ENCODE assay signal across 22 mouse cellular contexts in the genomic region with DNA sequence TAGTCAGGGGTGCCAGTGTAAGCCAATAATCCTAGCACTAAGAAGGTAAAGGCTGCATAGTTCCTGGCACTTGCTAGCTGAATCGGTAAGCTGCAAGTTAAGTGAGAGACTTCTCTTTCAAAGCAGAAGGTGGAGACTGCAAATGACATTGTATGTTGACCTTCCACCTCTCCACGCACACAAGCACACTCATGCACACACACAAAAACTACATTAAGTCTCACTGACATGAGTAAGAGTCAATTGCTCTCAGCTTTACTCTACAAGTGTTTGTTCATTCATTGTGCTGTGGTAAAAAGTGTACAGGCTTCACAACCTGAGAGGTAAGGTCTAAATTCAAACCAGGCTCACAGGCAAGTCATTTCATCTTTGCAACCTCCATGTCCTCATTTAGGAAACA.
"Had no signal": no experiment of that assay in that cellular context is flagged by ENCODE, and none has a peak within 500 bp of the region (broad histone marks: within the 10 kb centered on the region; RNA-seq: fewer than 3 reads in every experiment).

No protein-coding gene starts in this region.

- H3K4me1 ChIP-seq: heart, embryonic 10.5 days; kidney, embryonic 15.5 days had no signal

- H3K27me3 ChIP-seq: heart, embryonic 12.5 days; hindbrain, embryonic 13.5 days; hindbrain, embryonic 15.5 days; kidney, embryonic 15.5 days; limb, embryonic 13.5 days; limb, embryonic 15.5 days had no signal

- DNase-seq: gastrocnemius, postnatal 14 days; gastrocnemius, postnatal 36 days; heart, adult 18-20 months; heart, postnatal 10 days; kidney, adult 11 months; kidney, adult 2 months; kidney, adult 9 months; kidney, postnatal 14 days; kidney, postnatal 36 days; layer of hippocampus, adult 9-11 months; layer of hippocampus, postnatal 36 days; left cerebral cortex, postnatal 4 days had no signal

- H3K9ac ChIP-seq: heart, embryonic 12.5 days; hindbrain, embryonic 13.5 days; hindbrain, embryonic 15.5 days; kidney, embryonic 15.5 days; limb, embryonic 13.5 days; limb, embryonic 15.5 days had no signal

- ATAC-seq: hindbrain, postnatal 0 days; intestine, embryonic 16.5 days had no signal

- H3K9me3 ChIP-seq: heart, embryonic 10.5 days; heart, embryonic 12.5 days; hindbrain, embryonic 13.5 days; hindbrain, embryonic 15.5 days; kidney, embryonic 15.5 days; limb, embryonic 13.5 days; limb, embryonic 15.5 days had no signal

- H3K4me3 ChIP-seq: heart, embryonic 10.5 days; heart, embryonic 12.5 days; hindbrain, embryonic 13.5 days; hindbrain, embryonic 15.5 days; kidney, embryonic 15.5 days; limb, embryonic 13.5 days; limb, embryonic 15.5 days had no signal

- H3K36me3 ChIP-seq: hindbrain, embryonic 15.5 days; limb, embryonic 15.5 days had no signal

- H3K4me2 ChIP-seq: heart, embryonic 12.5 days; hindbrain, embryonic 13.5 days; hindbrain, embryonic 15.5 days; kidney, embryonic 15.5 days; limb, embryonic 13.5 days; limb, embryonic 15.5 days had no signal

- H3K27ac ChIP-seq: heart, embryonic 10.5 days; hindbrain, embryonic 13.5 days; hindbrain, embryonic 15.5 days; hindbrain, postnatal 0 days; kidney, embryonic 15.5 days; kidney, postnatal 0 days; limb, embryonic 13.5 days; limb, embryonic 15.5 days had no signal
